Mouse (Mus musculus) embryonic facial prominence, embryonic 10.5 days (tissue): ENCODE measurements at regions not wholly inside any gene's neighbourhood (a gene's known extent, or its start where the extent isn't known, plus 50 kb on each side); places are given as distances from the start of the nearest gene placed in this dataset.

Experiments
- DNase-seq: peaks from one replicate; pipeline ENCODE4 v3.0.0-alpha.2; 2017; ENCODE audit warnings: low spot score
- H3K27ac ChIP-seq: fragments of 300-500 bp; sonication (generic); replicated peaks from 2 replicates; pipeline ENCODE4 v1.5.1; 2016; ENCODE audit warnings: mild to moderate bottlenecking
- H3K27me3 ChIP-seq: fragments of 300-500 bp; sonication (generic); replicated peaks from 2 replicates; pipeline ENCODE4 v1.6.1; 2016; ENCODE audit warnings: low read depth, mild to moderate bottlenecking; ENCODE audit not compliant: poor library complexity, severe bottlenecking
- H3K36me3 ChIP-seq: fragments of 300-500 bp; sonication (generic); replicated peaks from 2 replicates; pipeline ENCODE4 v1.6.1; 2016; ENCODE audit warnings: mild to moderate bottlenecking, moderate library complexity
- H3K4me1 ChIP-seq: fragments of 300-500 bp; sonication (generic); 2 replicates; pipeline ENCODE4 v1.6.1; 2016
- H3K4me3 ChIP-seq: fragments of 300-500 bp; sonication (generic); 2 replicates; pipeline ENCODE4 v1.5.1; 2016; ENCODE audit warnings: mild to moderate bottlenecking, moderate library complexity
- H3K9me3 ChIP-seq: fragments of 300-500 bp; sonication (generic); 2 replicates; pipeline ENCODE4 v1.6.1; 2016; ENCODE audit warnings: mild to moderate bottlenecking
- WGBS: fragments of 180-500 bp; shearing (Covaris S2); methylation state at CpG from one replicate; pipeline ENCODE4 v1.1.7; 2016; 5-methylcytosine and 5-hydroxymethylcytosine counted together

- peak overlapping the region; percentile 65 for H3K4me3 ChIP-seq
- WGBS = 3% methylated on average over 6 of the region's 6 CpGs
- peaks cover 26% of the 10 kb centered on the region for H3K4me1 ChIP-seq
- peak overlapping the region; percentile 84 for H3K27ac ChIP-seq
- DNase-seq = peak; percentile 49
- H3K9me3 ChIP-seq = no peaks in the 10 kb centered on the region
- H3K27me3 ChIP-seq = peaks cover 9% of the 10 kb centered on the region; the same call in 1 of the 2 replicates
- H3K36me3 ChIP-seq = no peaks in the 10 kb centered on the region
Observed at GRCm38 (mm10) chr1:177322307-177322685, 64.3 kb upstream of the Akt3 start.

- peaks cover 9% of the 10 kb centered on the region; the same call in 1 of the 2 replicates for H3K27me3 ChIP-seq
- peak; percentile 10 for DNase-seq
- H3K4me3 ChIP-seq = peak overlapping the region; percentile 65
- H3K4me1 ChIP-seq = peaks cover 26% of the 10 kb centered on the region
- no peaks in the 10 kb centered on the region for H3K36me3 ChIP-seq
- H3K27ac ChIP-seq = no peak overlapping the region; the same call in 1 of the 2 replicates
- no peaks in the 10 kb centered on the region for H3K9me3 ChIP-seq
- WGBS = 33% methylated on average over 5 of the region's 5 CpGs
Observed at GRCm38 (mm10) chr1:177321655-177322306, 63.8 kb upstream of the Akt3 start.

GRCm38 (mm10) chr1:177308213-177308872 is 50.3 kb upstream of the Akt3 start:
- 29% methylated on average over 5 of the region's 5 CpGs for WGBS
- Histone ChIP-seq H3K9me3 (no peaks in the 10 kb centered on the region), H3K27me3 (no peaks in the 10 kb centered on the region), H3K4me1 (no peaks in the 10 kb centered on the region), H3K36me3 (no peaks in the 10 kb centered on the region), H3K27ac (no peak overlapping the region), H3K4me3 (no peak overlapping the region)
- peak; percentile 19 for DNase-seq
